Mouse (Mus musculus) limb, embryonic 15.5 days (tissue): ENCODE data around the gene Amdhd1. TPM values are rescaled to one million over a fixed set of nuclear protein-coding genes. Genes with fewer than 3 reads are reported as not detected.

Experiments
- ATAC-seq: fragments of 200-750 bp; cut with Nextera tagmentation; 2 replicates; pipeline ENCODE4 v1.8.0; 2017; ENCODE audit warnings: low read depth, moderate TSS enrichment; ENCODE audit not compliant: insufficient number of reproducible peaks, low FRiP score, low TSS enrichment
- H3K27ac ChIP-seq: fragments of 300-500 bp; sonication (generic); 2 replicates; pipeline ENCODE4 v1.5.1; 2015; ENCODE audit warnings: moderate library complexity, mild to moderate bottlenecking, inconsistent platforms
- H3K27me3 ChIP-seq: fragments of 300-500 bp; sonication (generic); 2 replicates; pipeline ENCODE4 v1.6.1; 2015; ENCODE audit warnings: inconsistent platforms
- H3K36me3 ChIP-seq: fragments of 300-500 bp; sonication (generic); 2 replicates; pipeline ENCODE4 v1.6.1; 2015; ENCODE audit warnings: inconsistent platforms
- H3K4me1 ChIP-seq: fragments of 300-500 bp; sonication (generic); 2 replicates; pipeline ENCODE4 v1.6.1; 2015; ENCODE audit warnings: inconsistent platforms
- H3K4me2 ChIP-seq: fragments of 300-500 bp; sonication (generic); 2 replicates; pipeline ENCODE4 v1.6.1; 2015; ENCODE audit warnings: mild to moderate bottlenecking, inconsistent platforms
- H3K4me3 ChIP-seq: fragments of 300-500 bp; sonication (generic); 2 replicates; pipeline ENCODE4 v1.5.1; 2015; ENCODE audit warnings: mild to moderate bottlenecking, inconsistent platforms
- H3K9ac ChIP-seq: fragments of 300-500 bp; sonication (generic); 2 replicates; pipeline ENCODE4 v1.6.1; 2015; ENCODE audit warnings: inconsistent platforms
- H3K9me3 ChIP-seq: fragments of 300-500 bp; sonication (generic); 2 replicates; pipeline ENCODE4 v1.6.1; 2016; ENCODE audit warnings: inconsistent platforms
- WGBS: fragments of 180-500 bp; shearing (Covaris S2); methylation state at CpG from one replicate; pipeline ENCODE4 v1.1.7; 2015; 5-methylcytosine and 5-hydroxymethylcytosine counted together
- polyA plus RNA-seq: library from polyadenylated mRNA; unstranded; fragments of >200 nt; fragmentation: Nextera tagmentation; extraction: Ambion mirVana; gene quantifications from 2 replicates; pipeline ENCODE4 v1.2.1, GENCODE M21; 2015

The Amdhd1 gene
- polyA plus RNA-seq, 1 experiment from 2014 or later = 0.24 TPM

GRCm38 (mm10) chr10:93538287-93538686 lies 1.5 kb downstream of the Amdhd1 start:
- H3K36me3 ChIP-seq = no peaks in the 10 kb centered on the region
- 84% methylated on average over 2 of the region's 2 CpGs for WGBS
- H3K9me3 ChIP-seq = no peaks in the 10 kb centered on the region
- no peak overlapping the region for H3K9ac ChIP-seq
- no peak overlapping the region for H3K4me3 ChIP-seq
- peaks cover 15% of the 10 kb centered on the region for H3K4me1 ChIP-seq
- H3K27me3 ChIP-seq = peaks cover 7% of the 10 kb centered on the region
- H3K27ac ChIP-seq = no peak overlapping the region
- ATAC-seq = no peak
- H3K4me2 ChIP-seq = no peak overlapping the region

- H3K27me3 ChIP-seq = no peaks in the 10 kb centered on the region
- no peak overlapping the region for H3K4me3 ChIP-seq
- WGBS = 49% methylated on average over 1 of the region's 1 CpGs
- no peaks in the 10 kb centered on the region for H3K36me3 ChIP-seq
- H3K9me3 ChIP-seq = no peaks in the 10 kb centered on the region
- H3K4me1 ChIP-seq = no peaks in the 10 kb centered on the region; the same call in 1 of the 2 replicates
- no peak for ATAC-seq
- no peak overlapping the region for H3K4me2 ChIP-seq
- H3K27ac ChIP-seq = no peak overlapping the region
- no peak overlapping the region for H3K9ac ChIP-seq
Observed at GRCm38 (mm10) chr10:93525329-93525728, 14.5 kb downstream of the Amdhd1 start.

DNA sequence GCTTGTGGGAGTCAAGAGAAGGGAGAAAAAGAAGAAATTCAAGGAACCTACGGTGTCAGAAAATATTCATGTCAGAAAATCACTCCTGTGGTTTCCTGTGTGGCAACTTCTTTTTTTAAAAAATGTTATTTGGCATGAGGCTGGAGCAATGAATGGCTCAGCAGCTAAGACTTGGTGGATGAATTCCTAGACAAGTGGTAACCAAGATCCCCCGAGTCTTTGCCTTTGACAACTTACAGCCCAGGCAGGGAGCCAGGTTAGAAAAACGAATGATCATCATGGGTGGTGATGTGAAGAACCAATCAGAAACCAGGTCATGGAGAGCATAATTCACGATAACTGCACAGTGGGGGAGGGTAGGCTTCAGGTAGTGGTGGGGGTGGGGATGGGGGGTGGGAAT lies 18.8 kb downstream of the Amdhd1 start:
- Histone ChIP-seq H3K27ac (no peak overlapping the region), H3K9me3 (no peaks in the 10 kb centered on the region), H3K4me2 (no peak overlapping the region), H3K4me1 (no peaks in the 10 kb centered on the region; the same call in 1 of the 2 replicates), H3K27me3 (no peaks in the 10 kb centered on the region), H3K4me3 (no peak overlapping the region), H3K36me3 (no peaks in the 10 kb centered on the region), H3K9ac (no peak overlapping the region)
- no peak for ATAC-seq
- 62% methylated on average over 4 of the region's 4 CpGs for WGBS

DNA sequence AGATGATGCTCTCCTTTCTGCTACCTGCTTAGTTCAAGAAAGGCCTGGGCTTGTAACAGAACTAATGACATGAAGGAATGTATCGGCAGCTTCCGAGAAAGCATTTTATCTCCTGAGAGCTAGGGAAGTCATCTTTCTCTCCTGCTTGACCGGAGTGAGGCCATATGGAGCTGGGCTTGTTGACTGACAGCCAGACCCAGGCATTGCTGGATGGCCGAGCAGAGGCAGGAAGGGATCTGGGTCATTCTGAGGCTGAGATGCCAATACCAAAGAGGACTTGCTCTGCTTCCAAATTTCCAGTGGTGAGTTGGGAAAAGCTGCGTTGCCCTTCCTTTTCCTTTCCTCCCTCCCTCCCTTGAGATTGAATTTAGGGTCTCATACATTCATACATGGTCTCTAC lies 20.1 kb downstream of the Amdhd1 start:
- Histone ChIP-seq H3K4me3 (no peak overlapping the region), H3K4me2 (no peak overlapping the region), H3K36me3 (no peaks in the 10 kb centered on the region), H3K27me3 (no peaks in the 10 kb centered on the region), H3K9ac (no peak overlapping the region), H3K4me1 (no peaks in the 10 kb centered on the region; the same call in 1 of the 2 replicates), H3K9me3 (no peaks in the 10 kb centered on the region), H3K27ac (no peak overlapping the region)
- 77% methylated on average over 5 of the region's 5 CpGs for WGBS
- ATAC-seq = no peak

DNA sequence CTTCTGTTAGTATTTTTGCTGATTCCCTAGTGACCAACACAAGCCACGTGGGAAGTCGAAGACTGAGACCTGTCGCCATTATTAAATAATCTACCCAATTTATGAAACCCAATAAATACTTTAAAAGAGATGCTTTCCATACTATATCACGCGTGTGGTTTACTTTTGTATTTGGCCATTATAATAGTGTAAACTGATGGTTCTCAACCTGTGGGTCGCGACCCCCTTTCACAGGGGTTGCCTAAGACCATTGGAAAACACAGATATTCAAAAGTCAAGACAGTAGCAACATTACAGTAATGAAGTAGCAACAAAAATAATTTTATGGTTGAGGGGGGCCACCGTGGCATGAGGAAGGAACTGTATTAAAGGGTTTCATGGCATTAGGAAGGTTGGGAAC lies 20.7 kb downstream of the Amdhd1 start:
- Histone ChIP-seq H3K9ac (no peak overlapping the region), H3K4me1 (no peaks in the 10 kb centered on the region; the same call in 1 of the 2 replicates), H3K4me3 (no peak overlapping the region), H3K36me3 (no peaks in the 10 kb centered on the region), H3K9me3 (no peaks in the 10 kb centered on the region), H3K27me3 (no peaks in the 10 kb centered on the region), H3K27ac (no peak overlapping the region), H3K4me2 (no peak overlapping the region)
- 91% methylated on average over 8 of the region's 8 CpGs for WGBS
- ATAC-seq = no peak

DNA sequence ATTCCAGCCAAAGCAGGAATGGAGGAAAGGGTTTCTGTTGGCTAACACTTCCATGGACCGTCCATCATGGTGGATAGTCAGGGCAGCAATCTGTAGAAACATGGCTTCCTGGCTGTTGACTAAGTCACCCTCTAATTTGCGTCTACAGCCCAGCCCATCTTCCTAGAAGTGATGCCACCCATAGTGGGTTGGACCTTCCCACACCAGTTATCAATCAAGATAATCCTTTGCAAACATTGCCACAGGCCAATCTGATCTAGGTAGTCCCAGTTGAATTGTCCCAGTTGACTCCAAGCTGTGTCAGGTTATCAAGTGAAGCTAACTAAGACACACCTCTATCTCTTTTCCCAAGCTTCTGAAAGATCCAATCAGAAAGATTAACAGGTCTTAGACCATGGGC lies 21.2 kb downstream of the Amdhd1 start:
- WGBS = 91% methylated on average over 2 of the region's 2 CpGs

DNA sequence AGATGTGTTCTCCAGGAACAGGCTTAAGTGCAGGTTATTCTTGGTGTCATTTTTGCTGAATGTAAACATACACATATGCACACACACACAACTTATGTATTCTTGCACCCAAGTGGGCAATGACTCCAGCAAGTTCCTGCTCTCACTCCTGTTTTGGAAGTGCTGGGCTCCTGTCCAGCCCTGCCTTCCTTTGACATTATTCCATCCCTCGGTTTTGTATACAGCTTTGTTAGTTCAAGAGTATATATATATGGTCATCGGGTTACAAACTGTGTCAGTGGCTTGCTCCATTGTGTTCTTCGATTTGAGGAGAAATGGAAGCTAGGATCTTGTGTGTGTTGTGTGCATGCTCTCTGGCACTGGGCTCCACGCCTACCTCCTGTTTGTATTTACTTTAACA lies 21.6 kb downstream of the Amdhd1 start:
- no peaks in the 10 kb centered on the region for H3K27me3 ChIP-seq
- H3K4me3 ChIP-seq = no peak overlapping the region
- WGBS = 85% methylated on average over 4 of the region's 4 CpGs
- no peak overlapping the region for H3K27ac ChIP-seq
- no peak for ATAC-seq
- H3K9ac ChIP-seq = no peak overlapping the region
- H3K4me1 ChIP-seq = no peaks in the 10 kb centered on the region; the same call in 1 of the 2 replicates
- no peak overlapping the region for H3K4me2 ChIP-seq
- no peaks in the 10 kb centered on the region for H3K36me3 ChIP-seq
- no peaks in the 10 kb centered on the region for H3K9me3 ChIP-seq

More for the DNA sequence above, 21.2 kb downstream of the Amdhd1 start:
- H3K9me3 ChIP-seq = no peaks in the 10 kb centered on the region
- H3K9ac ChIP-seq = no peak overlapping the region
- no peak overlapping the region for H3K27ac ChIP-seq
- H3K4me1 ChIP-seq = no peaks in the 10 kb centered on the region; the same call in 1 of the 2 replicates
- no peak overlapping the region for H3K4me3 ChIP-seq
- H3K27me3 ChIP-seq = no peaks in the 10 kb centered on the region
- H3K36me3 ChIP-seq = no peaks in the 10 kb centered on the region
- no peak overlapping the region for H3K4me2 ChIP-seq
- ATAC-seq = no peak

GRCm38 (mm10) chr10:93517754-93518153 lies 22.1 kb downstream of the Amdhd1 start:
- H3K4me1 ChIP-seq = no peaks in the 10 kb centered on the region; the same call in 1 of the 2 replicates
- H3K27ac ChIP-seq = no peak overlapping the region
- H3K4me3 ChIP-seq = no peak overlapping the region
- H3K9me3 ChIP-seq = no peaks in the 10 kb centered on the region
- no peaks in the 10 kb centered on the region for H3K27me3 ChIP-seq
- H3K4me2 ChIP-seq = no peak overlapping the region
- no peaks in the 10 kb centered on the region for H3K36me3 ChIP-seq
- no peak for ATAC-seq
- H3K9ac ChIP-seq = no peak overlapping the region
- WGBS = 54% methylated on average over 4 of the region's 4 CpGs

DNA sequence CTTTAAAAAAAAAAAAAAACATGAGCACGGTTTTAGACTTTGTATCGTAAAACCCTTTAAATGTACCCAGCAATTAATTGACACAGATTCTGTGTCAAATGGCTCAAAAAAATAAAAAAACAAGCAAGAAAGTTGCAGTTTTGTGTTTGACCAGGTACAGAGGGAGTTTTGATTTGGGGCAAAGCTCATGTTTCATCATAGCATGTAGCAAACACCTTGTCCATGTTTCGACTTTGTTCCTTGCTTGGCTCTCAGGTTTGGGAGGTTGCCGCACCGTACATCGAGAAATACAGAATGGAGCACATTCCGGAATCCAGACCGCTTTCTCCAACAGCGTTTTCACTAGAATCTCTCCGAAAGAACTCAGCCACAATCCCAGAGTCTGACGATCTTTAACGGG lies 23.9 kb downstream of the Amdhd1 start:
- Histone ChIP-seq H3K4me1 (no peaks in the 10 kb centered on the region; the same call in 1 of the 2 replicates), H3K36me3 (no peaks in the 10 kb centered on the region), H3K4me3 (no peak overlapping the region), H3K4me2 (no peak overlapping the region), H3K9me3 (no peaks in the 10 kb centered on the region), H3K27ac (no peak overlapping the region), H3K27me3 (no peaks in the 10 kb centered on the region), H3K9ac (no peak overlapping the region)
- 64% methylated on average over 12 of the region's 12 CpGs for WGBS
- no peak for ATAC-seq

- WGBS = 52% methylated on average over 1 of the region's 1 CpGs
- Histone ChIP-seq H3K4me2 (no peak overlapping the region), H3K27ac (no peak overlapping the region), H3K4me3 (no peak overlapping the region), H3K36me3 (no peaks in the 10 kb centered on the region), H3K9me3 (no peaks in the 10 kb centered on the region), H3K4me1 (no peaks in the 10 kb centered on the region), H3K9ac (no peak overlapping the region), H3K27me3 (no peaks in the 10 kb centered on the region)
- ATAC-seq = no peak
Observed at GRCm38 (mm10) chr10:93515419-93515818, 24.4 kb downstream of the Amdhd1 start.

GRCm38 (mm10) chr10:93509532-93510153 lies 30.2 kb downstream of the Amdhd1 start:
- Histone ChIP-seq H3K9me3 (no peaks in the 10 kb centered on the region), H3K9ac (no peak overlapping the region), H3K27ac (no peak overlapping the region), H3K4me3 (no peak overlapping the region), H3K4me1 (no peaks in the 10 kb centered on the region), H3K27me3 (no peaks in the 10 kb centered on the region), H3K4me2 (no peak overlapping the region), H3K36me3 (no peaks in the 10 kb centered on the region)
- no peak for ATAC-seq
- 66% methylated on average over 15 of the region's 15 CpGs for WGBS

DNA sequence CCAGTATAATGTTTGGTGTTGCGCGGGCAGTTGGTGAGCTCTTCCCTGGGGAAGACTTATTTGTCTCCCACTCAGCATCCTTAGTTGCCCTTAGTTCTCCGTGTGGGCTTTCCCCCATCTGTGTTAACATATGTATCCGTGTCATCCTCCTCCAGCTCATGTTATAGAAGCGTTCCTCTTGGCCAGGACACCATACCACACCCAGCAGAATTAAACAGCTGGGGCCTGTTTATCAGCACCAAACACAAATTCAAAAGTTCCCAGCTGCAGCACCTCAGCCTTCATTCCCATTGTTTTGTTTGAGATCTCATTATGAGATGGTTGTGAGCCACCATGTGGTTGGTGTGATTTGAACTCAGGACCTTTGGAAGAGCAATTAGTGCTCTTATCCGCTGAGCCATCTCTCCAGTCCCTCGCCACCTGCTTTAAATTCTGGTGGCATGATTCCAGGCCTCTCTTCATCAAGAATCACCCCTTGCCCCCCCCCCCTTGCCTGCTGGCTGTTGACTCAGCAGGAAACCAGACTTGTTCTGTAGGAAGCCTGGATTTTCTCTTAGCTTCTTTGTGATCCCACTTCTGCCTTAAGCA lies 31.4 kb downstream of the Amdhd1 start:
- no peaks in the 10 kb centered on the region for H3K36me3 ChIP-seq
- ATAC-seq = no peak

More for the DNA sequence above, 31.4 kb downstream of the Amdhd1 start:
- 63% methylated on average over 7 of the region's 7 CpGs for WGBS
- Histone ChIP-seq H3K4me3 (no peak overlapping the region), H3K4me1 (no peaks in the 10 kb centered on the region), H3K27ac (no peak overlapping the region), H3K9ac (no peak overlapping the region), H3K27me3 (no peaks in the 10 kb centered on the region), H3K4me2 (no peak overlapping the region), H3K9me3 (no peaks in the 10 kb centered on the region)
